Mouse (Mus musculus): Measurements from ENCODE around the gene Bcl9. TPM values are rescaled to one million over a fixed set of nuclear protein-coding genes. Genes with fewer than 3 reads are reported as not detected.

Bcl9 gene
- polyA plus RNA-seq, 1 experiment from 2014 or later = 111 TPM

- ATAC-seq (replicated peaks) = 0 out of 2 replicates have a peak, but pooled peaks have one; percentile 42
- Histone ChIP-seq H3K4me3 (no peak overlapping the region), H3K4me2 (replicated peaks) (no peak overlapping the region), H3K27me3 (no peaks in the 10 kb centered on the region), H3K9ac (replicated peaks) (no peak overlapping the region), H3K9me3 (no peaks in the 10 kb centered on the region), H3K27ac (replicated peaks) (peak overlapping the region; percentile 63; the same call in 1 of the 2 replicates), H3K4me1 (peaks cover 26% of the 10 kb centered on the region), H3K36me3 (peaks cover 9% of the 10 kb centered on the region; the same call in 1 of the 2 replicates)
- 63% methylated on average over 4 of the region's 4 CpGs for WGBS
Measured at GRCm38 (mm10) chr3:97284878-97285277, 12.8 kb downstream of the Bcl9 start.

GRCm38 (mm10) chr3:97284056-97284455 is 13.7 kb downstream of the Bcl9 start:
- Histone ChIP-seq H3K36me3 (peaks cover 9% of the 10 kb centered on the region; the same call in 1 of the 2 replicates), H3K27me3 (no peaks in the 10 kb centered on the region), H3K4me2 (replicated peaks) (no peak overlapping the region), H3K4me3 (no peak overlapping the region), H3K4me1 (peaks cover 26% of the 10 kb centered on the region), H3K9me3 (no peaks in the 10 kb centered on the region), H3K9ac (replicated peaks) (no peak overlapping the region), H3K27ac (replicated peaks) (peak overlapping the region; percentile 63)
- no peak for ATAC-seq (replicated peaks)
- 73% methylated on average over 9 of the region's 9 CpGs for WGBS

DNA sequence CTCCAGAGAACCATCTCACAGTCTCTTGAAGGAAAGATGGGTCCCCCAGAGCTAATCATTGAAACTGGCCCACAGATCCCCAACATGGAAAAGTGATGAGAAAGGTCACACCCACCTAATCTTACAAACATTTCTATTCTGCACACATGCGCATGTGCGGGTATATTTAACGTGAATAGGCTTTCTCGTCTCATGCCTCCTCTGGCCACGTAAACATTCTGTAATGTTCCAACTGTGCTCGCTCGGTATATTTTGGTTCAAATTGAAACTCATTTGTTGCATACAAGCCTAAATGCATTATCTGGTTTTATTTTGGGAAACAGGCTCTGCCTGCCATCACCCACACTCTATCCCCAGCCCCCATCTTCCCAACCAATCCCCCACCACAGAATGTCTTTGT is 16.3 kb downstream of the Bcl9 start:
- Histone ChIP-seq H3K27ac (replicated peaks) (no peak overlapping the region), H3K9me3 (no peaks in the 10 kb centered on the region), H3K4me1 (peaks cover 22% of the 10 kb centered on the region), H3K4me2 (replicated peaks) (no peak overlapping the region), H3K36me3 (peaks cover 9% of the 10 kb centered on the region; the same call in 1 of the 2 replicates), H3K4me3 (no peak overlapping the region), H3K9ac (replicated peaks) (no peak overlapping the region), H3K27me3 (no peaks in the 10 kb centered on the region)
- no peak for ATAC-seq (replicated peaks)
- WGBS = 81% methylated on average over 7 of the region's 7 CpGs

DNA sequence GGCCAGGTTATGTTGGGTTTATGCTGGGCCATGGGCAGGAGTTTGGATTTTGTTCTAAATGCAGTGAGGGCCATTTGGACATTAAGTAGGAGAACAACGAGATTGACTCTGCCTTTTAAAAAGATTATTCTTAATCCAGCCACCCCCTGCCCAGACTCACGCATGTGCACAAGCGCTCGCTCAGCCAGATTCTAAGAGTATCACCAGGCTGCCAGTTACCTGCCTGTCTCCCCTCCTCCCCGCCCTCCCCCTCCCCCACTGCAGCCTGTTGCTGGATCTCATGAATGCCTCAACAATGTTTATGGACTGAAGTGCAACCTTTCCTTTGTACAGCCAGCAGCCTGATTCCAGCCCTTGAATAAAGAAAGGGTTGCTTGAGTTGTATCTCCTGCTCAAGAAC is 22.0 kb downstream of the Bcl9 start:
- 0 out of 2 replicates have a peak, but pooled peaks cover 14% of the 10 kb centered on the region for H3K4me1 ChIP-seq
- no peak overlapping the region for H3K9ac ChIP-seq (replicated peaks)
- peaks cover 8% of the 10 kb centered on the region; the same call in 1 of the 2 replicates for H3K36me3 ChIP-seq
- no peaks in the 10 kb centered on the region for H3K27me3 ChIP-seq
- H3K27ac ChIP-seq (replicated peaks) = no peak overlapping the region
- 56% methylated on average over 5 of the region's 5 CpGs for WGBS
- no peak overlapping the region for H3K4me3 ChIP-seq
- H3K9me3 ChIP-seq = no peaks in the 10 kb centered on the region
- no peak overlapping the region for H3K4me2 ChIP-seq (replicated peaks)
- no peak for ATAC-seq (replicated peaks)

DNA sequence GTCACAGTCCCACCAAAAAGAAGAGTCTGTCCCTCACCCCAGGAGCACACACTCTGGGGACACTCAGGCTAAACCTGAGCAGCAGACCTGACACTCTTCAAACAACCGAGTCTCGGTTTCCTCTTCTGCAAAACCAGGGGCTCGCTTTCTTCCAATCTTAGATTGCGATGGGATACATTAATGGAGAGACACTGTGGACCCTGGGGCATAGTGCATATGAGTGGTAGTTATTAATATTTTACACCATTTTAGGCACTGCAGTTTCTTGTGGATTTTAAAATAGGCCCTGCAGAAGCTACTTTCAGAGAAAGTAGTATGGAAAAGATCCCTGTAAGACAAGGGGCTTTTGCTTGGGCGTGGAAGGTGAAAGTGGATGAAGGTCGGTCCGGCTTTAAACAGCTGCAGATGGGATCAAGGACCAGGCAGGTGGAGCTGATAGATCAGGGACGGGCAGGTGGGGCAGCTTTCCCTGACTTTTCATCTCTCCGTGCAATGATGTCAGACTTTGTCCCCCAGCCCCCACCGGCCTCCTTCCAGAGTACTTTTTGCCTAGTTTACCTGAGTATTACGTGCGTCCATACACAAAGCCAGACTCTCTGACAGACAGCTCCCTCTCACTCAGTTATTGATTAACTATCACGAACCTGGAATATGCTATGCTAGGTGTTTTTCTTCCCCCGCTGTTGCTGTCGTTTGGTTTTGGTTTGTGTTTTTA is 23.0 kb downstream of the Bcl9 start:
- H3K4me3 ChIP-seq = no peak overlapping the region
- H3K4me2 ChIP-seq (replicated peaks) = no peak overlapping the region
- H3K27me3 ChIP-seq = no peaks in the 10 kb centered on the region
- no peak for ATAC-seq (replicated peaks)
- 0 out of 2 replicates have a peak, but pooled peaks cover 10% of the 10 kb centered on the region for H3K4me1 ChIP-seq
- H3K36me3 ChIP-seq = peaks cover 8% of the 10 kb centered on the region; the same call in 1 of the 2 replicates
- H3K9ac ChIP-seq (replicated peaks) = no peak overlapping the region
- 94% methylated on average over 15 of the region's 15 CpGs for WGBS
- no peaks in the 10 kb centered on the region for H3K9me3 ChIP-seq
- no peak overlapping the region for H3K27ac ChIP-seq (replicated peaks)

GRCm38 (mm10) chr3:97273876-97274275 is 23.8 kb downstream of the Bcl9 start:
- peaks cover 8% of the 10 kb centered on the region; the same call in 1 of the 2 replicates for H3K36me3 ChIP-seq
- no peaks in the 10 kb centered on the region for H3K9me3 ChIP-seq
- no peak overlapping the region for H3K4me2 ChIP-seq (replicated peaks)
- H3K27me3 ChIP-seq = no peaks in the 10 kb centered on the region
- no peak overlapping the region for H3K27ac ChIP-seq (replicated peaks)
- 0 out of 2 replicates have a peak, but pooled peaks cover 10% of the 10 kb centered on the region for H3K4me1 ChIP-seq
- ATAC-seq (replicated peaks) = no peak
- no peak overlapping the region for H3K9ac ChIP-seq (replicated peaks)
- 93% methylated on average over 5 of the region's 5 CpGs for WGBS
- H3K4me3 ChIP-seq = no peak overlapping the region

- Histone ChIP-seq H3K4me1 (peaks cover 18% of the 10 kb centered on the region), H3K27me3 (no peaks in the 10 kb centered on the region), H3K9ac (replicated peaks) (no peak overlapping the region), H3K4me3 (no peak overlapping the region), H3K36me3 (peaks cover 2% of the 10 kb centered on the region; the same call in 1 of the 2 replicates), H3K9me3 (no peaks in the 10 kb centered on the region), H3K4me2 (replicated peaks) (no peak overlapping the region), H3K27ac (replicated peaks) (no peak overlapping the region)
- WGBS = 38% methylated on average over 15 of the region's 15 CpGs
- 0 out of 2 replicates have a peak, but pooled peaks have one; percentile 26 for ATAC-seq (replicated peaks)
Measured at GRCm38 (mm10) chr3:97265667-97266415, 31.9 kb downstream of the Bcl9 start.

- ATAC-seq (replicated peaks) = no peak
- H3K27me3 ChIP-seq = no peaks in the 10 kb centered on the region
- H3K4me2 ChIP-seq (replicated peaks) = no peak overlapping the region
- no peak overlapping the region for H3K27ac ChIP-seq (replicated peaks)
- peaks cover 14% of the 10 kb centered on the region for H3K36me3 ChIP-seq
- H3K4me3 ChIP-seq = no peak overlapping the region
- no peaks in the 10 kb centered on the region for H3K9me3 ChIP-seq
- H3K9ac ChIP-seq (replicated peaks) = no peak overlapping the region
- H3K4me1 ChIP-seq = peaks cover 15% of the 10 kb centered on the region
- 100% methylated on average over 1 of the region's 1 CpGs for WGBS
Measured at GRCm38 (mm10) chr3:97262235-97262634, 35.5 kb downstream of the Bcl9 start.

DNA sequence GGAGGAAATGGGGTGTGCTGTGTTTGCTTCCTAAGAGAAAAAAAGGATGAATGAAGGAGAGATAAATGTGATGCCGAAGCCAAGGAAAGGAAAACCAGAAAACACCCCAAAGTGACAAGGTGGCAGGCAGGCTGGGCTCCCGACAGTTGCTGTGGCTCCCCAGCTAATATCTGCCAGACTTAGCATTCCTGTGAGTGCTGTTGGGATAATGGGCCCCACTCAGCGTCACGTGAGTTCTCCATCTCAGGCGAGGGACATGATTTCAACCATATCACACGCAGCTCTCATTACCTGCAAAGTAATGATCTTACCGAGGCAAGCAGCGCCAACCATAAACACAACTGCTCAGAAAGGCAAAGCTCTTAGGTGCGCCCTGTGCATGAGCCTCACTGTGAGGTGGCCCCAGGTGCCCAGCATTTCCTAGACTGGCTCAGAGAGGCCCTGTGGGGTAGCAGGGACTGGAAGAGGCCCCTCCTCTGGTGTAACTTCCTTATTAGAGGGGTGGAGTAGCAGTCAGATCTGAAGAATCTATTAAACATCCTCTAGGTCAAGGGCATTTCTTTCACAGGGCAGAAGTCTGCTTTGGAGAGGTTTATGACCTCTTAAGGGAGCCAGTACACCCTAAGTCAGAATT is 41.9 kb downstream of the Bcl9 start:
- WGBS = 24% methylated on average over 9 of the region's 9 CpGs
- no peak overlapping the region; the same call in 1 of the 2 replicates for H3K9ac ChIP-seq (replicated peaks)

GRCm38 (mm10) chr3:97254861-97255465 is 42.8 kb downstream of the Bcl9 start:
- Histone ChIP-seq H3K4me1 (peaks cover 30% of the 10 kb centered on the region), H3K4me2 (replicated peaks) (no peak overlapping the region), H3K9ac (replicated peaks) (no peak overlapping the region), H3K9me3 (no peaks in the 10 kb centered on the region), H3K27me3 (no peaks in the 10 kb centered on the region), H3K27ac (replicated peaks) (peak overlapping the region; percentile 14; the same call in 1 of the 2 replicates), H3K4me3 (no peak overlapping the region), H3K36me3 (peaks cover 11% of the 10 kb centered on the region)
- no peak for ATAC-seq (replicated peaks)
- 9% methylated on average over 5 of the region's 5 CpGs for WGBS

More for the DNA sequence above, 41.9 kb downstream of the Bcl9 start:
- peaks cover 12% of the 10 kb centered on the region for H3K36me3 ChIP-seq
- peaks cover 30% of the 10 kb centered on the region for H3K4me1 ChIP-seq
- peak overlapping the region; percentile 36; the same call in 1 of the 2 replicates for H3K27ac ChIP-seq (replicated peaks)
- peak; percentile 66 for ATAC-seq (replicated peaks)
- H3K27me3 ChIP-seq = no peaks in the 10 kb centered on the region
- H3K9me3 ChIP-seq = no peaks in the 10 kb centered on the region
- H3K4me3 ChIP-seq = no peak overlapping the region
- 0 out of 2 replicates have a peak overlapping the region, but pooled peaks have one; percentile 2 for H3K4me2 ChIP-seq (replicated peaks)

GRCm38 (mm10) chr3:97253823-97254600 is 43.7 kb downstream of the Bcl9 start:
- no peaks in the 10 kb centered on the region for H3K9me3 ChIP-seq
- H3K9ac ChIP-seq (replicated peaks) = no peak overlapping the region
- no peak overlapping the region for H3K27ac ChIP-seq (replicated peaks)
- H3K36me3 ChIP-seq = peaks cover 4% of the 10 kb centered on the region
- H3K4me2 ChIP-seq (replicated peaks) = no peak overlapping the region
- H3K27me3 ChIP-seq = no peaks in the 10 kb centered on the region
- H3K4me3 ChIP-seq = no peak overlapping the region
- ATAC-seq (replicated peaks) = no peak; the same call in 1 of the 2 replicates
- H3K4me1 ChIP-seq = peaks cover 30% of the 10 kb centered on the region
- WGBS = 27% methylated on average over 9 of the region's 9 CpGs

Measured in forebrain, embryonic 15.5 days (tissue).